Mouse (Mus musculus): Measurements from ENCODE around the gene Fggy.

- TF ChIP-seq CTCF (IDR thresholded peaks at IDR 0.05; ENCODE audit: low read depth) (no peak), EP300 (optimal IDR thresholded peaks at IDR 0.05) (no peak)
These were observed 290.4 kb downstream of the Fggy start for GRCm38 (mm10) chr4:95847664-95848063.
